Mouse (Mus musculus) ZHBTc4 (cell line): ENCODE measurements around the gene Gm2075.
"Not testable (repeated sequence)": the region's sequence is repeated elsewhere in the genome, so short reads cannot be mapped to it uniquely, and the experiment has no call there.

ENCODE experiments used
- DNase-seq: peaks from one replicate; pipeline ENCODE4 v3.0.0-alpha.2; 2011; ENCODE audit warnings: low read depth, low spot score

The Gm2075 gene

DNA sequence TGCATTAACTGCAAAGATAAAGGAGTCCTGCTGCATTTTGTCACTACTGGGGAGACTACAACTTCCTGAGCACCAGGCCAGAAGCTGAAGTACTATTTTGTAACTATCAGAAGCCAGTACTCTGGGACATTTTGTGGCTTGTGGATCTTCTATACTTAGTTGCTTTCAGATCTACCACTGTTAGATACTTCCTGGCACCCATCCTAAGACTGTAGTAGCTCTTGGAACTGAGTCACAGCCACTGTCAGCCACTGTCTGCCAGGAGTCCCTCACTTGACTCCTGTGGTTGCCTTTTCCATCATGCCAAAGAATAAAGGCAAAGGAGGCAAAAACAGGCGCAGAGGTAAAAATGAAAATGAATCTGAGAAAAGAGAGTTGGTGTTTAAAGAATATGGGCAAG is at the start of gene Gm2075:
Gene Gm2075 (plus strand): TSS at position 301 of the 400 bp plus-strand sequence.
- DNase-seq: not testable (repeated sequence)

DNA sequence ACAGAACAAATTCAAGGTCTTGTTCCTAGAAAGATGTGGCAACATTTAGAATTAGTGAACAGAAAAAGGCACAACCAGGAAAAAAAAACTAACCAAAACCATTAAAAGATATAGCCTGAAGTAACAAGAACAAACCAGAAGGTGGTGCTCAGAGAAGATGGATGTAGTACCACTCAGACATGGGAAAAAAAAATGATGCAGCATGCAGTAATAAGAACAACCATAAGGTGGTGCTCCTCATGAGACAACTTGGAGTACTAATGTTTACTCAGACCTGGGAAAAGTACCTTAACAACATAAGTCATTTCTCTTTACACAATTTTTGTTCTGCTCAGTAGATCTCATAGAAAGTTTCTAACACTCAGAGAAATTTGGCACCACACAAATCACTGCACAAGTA is 27.6 kb upstream of the Gm2075 start:
- peak; percentile 9 for DNase-seq

- DNase-seq: not testable (repeated sequence)
These were observed 7.5 kb upstream of the Gm2075 start for GRCm38 (mm10) chr12:88004118-88004517.

DNA sequence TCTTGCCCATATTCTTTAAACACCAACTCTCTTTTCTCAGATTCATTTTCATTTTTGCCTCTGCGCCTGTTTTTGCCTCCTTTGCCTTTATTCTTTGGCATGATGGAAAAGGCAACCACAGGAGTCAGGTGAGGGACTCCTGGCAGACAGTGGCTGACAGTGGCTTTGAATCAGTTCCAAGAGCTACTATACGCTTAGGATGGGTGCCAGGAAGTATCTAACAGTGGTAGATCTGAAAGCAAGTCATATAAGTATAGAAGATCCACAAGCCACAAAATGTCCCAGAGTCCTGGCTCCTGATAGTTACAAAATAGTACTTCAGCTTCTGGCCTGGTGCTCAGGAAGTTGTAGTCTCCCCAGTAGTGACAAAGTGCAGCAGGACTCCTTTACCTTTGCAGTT is 7.0 kb downstream of the Gm2075 start, which contains the start of gene Gm6803:
Gene Gm6803 (minus strand): TSS at position 101 of the 400 bp plus-strand sequence.
- not testable (repeated sequence) for DNase-seq

GRCm38 (mm10) chr12:88026704-88027103 is 15.1 kb downstream of the Gm2075 start, which contains the start of gene Gm2056:
Gene Gm2056 (plus strand): TSS chr12:88027004.
- not testable (repeated sequence) for DNase-seq

GRCm38 (mm10) chr12:88032250-88032649 is 20.6 kb downstream of the Gm2075 start:
- not testable (repeated sequence) for DNase-seq

DNA sequence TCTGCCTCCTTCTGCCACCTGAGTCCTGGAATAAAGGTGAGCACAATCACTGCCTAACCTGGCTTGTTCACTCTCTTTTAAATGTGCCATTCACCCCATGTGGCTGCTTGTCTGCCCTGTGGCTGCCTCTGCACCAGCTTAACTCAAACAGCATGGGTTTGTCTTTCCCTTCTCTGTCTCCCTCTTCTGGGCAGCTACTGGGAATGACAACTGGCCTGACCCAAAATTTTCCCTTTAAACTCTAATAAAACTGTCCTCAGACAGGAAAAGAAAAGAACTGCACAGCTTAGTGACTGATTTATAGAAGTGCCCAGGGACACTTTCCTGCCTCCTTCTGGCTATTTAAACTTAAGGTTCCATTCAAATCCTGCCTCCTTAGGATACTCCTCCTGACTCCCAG is 27.4 kb downstream of the Gm2075 start:
- DNase-seq: not testable (repeated sequence)

DNA sequence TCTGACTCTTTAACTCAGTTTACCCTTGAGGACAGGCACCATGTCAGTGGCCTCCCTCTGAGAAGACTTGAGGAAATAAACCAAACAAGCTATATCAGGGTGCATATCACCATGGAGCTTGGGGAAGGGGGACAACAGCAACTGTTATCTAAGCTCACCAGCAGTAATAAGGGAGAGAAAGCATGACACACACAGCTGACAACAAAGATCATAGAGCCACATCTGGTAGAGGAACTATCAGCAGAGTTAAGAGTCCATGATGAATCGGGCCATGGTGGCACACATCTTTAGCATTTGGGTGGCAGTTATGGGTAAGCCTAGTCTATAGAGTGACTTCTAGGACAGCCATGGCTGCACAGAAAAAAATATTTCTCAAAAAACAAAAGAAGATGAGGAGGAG is 28.1 kb downstream of the Gm2075 start:
- not testable (repeated sequence) for DNase-seq

DNA sequence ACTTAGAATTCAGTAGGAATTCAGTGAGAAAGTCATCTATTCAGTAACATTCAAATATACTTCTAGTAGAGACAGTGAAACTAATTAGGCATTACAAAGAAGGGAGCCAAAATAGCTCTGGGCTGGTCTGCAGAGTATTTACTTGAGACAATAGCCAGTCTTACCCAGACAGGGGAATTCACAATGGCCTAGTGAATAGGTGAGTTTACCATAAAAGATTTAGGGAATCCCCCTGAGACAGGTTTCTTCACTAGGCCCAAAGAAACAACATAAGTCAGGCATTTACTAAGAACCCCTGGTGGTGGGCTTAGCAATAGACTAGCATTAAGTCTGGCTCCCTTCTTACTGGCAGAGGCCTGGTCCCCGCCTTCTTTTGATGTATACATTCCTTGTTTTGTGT is 33.6 kb downstream of the Gm2075 start:
- DNase-seq: peak; percentile 90
